Mouse (Mus musculus): ENCODE data around the gene Fam78a.

- TF ChIP-seq CTCF (IDR thresholded peaks at IDR 0.05; ENCODE audit: extremely low read depth, insufficient read depth, insufficient read length, insufficient replicate concordance) = no peak
- TF ChIP-seq POLR2A (IDR thresholded peaks at IDR 0.05; ENCODE audit: low read depth, low read length) = no peak
These were observed 3.8 kb upstream of the Fam78a start for GRCm38 (mm10) chr2:32088372-32088981.

Data from spleen, adult 2 months (tissue).